In the genomic region with DNA sequence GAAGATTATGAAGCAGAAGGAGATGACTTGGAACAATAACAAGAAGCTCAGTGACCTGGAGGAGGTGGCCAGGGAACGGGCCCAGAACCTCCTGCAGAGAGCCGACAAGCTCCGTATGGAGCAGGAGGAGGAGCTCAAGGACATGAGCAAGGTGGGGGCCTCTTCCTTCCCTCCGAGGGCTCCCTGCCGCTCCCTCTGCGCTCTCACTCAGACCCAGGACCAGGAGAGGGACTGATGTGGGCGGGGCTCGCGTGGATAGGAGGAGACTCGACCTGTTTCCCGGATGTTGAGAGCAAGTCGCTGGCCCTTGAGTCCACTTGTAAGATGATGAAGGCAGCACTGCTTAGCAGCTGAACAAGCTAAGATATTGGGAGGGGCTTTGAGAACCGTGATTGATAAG, we compare ENCODE assay signal across 8 mouse cellular contexts. TPM values are rescaled to one million over a fixed set of nuclear protein-coding genes. Genes with fewer than 3 reads are reported as not detected.
DNase-seq lines count a peak whose midpoint lies in the region; ATAC-seq lines count a peak whose summit lies in the region.

No protein-coding gene starts in this region.

- DNase-seq in adrenal gland, postnatal 14 days: peak; percentile 53
- no peak for DNase-seq in adrenal gland, postnatal 4 days (ENCODE audit: low spot score in 2 of 2)
- DNase-seq in cerebellum, adult 8-10 months: peak; percentile 58
- no peak for DNase-seq in spleen, postnatal 4 days (ENCODE audit: low spot score in 2 of 2)
- no peak for DNase-seq in left cerebral cortex, postnatal 36 days (ENCODE audit: low spot score in 2 of 2)

- H3K9me3 ChIP-seq in heart, embryonic 14.5 days (ENCODE audit: control insufficient read depth, low read length): no peaks in the 10 kb centered on the region
- H3K9me3 ChIP-seq in limb, embryonic 13.5 days: no peaks in the 10 kb centered on the region
- no peaks in the 10 kb centered on the region for H3K9me3 ChIP-seq in neural tube, embryonic 12.5 days

- no peaks in the 10 kb centered on the region for H3K36me3 ChIP-seq in heart, embryonic 14.5 days (ENCODE audit: control insufficient read depth, insufficient read depth, low read length)
- no peaks in the 10 kb centered on the region for H3K36me3 ChIP-seq in limb, embryonic 13.5 days
- H3K36me3 ChIP-seq in neural tube, embryonic 12.5 days: no peaks in the 10 kb centered on the region

- ATAC-seq in heart, embryonic 14.5 days (ENCODE audit: insufficient number of reproducible peaks, insufficient read depth, low FRiP score, low read depth): no peak
- ATAC-seq in limb, embryonic 13.5 days (ENCODE audit: low FRiP score, low read depth): peak; percentile 49; the same call in 1 of the 2 replicates
- no peak for ATAC-seq in neural tube, embryonic 12.5 days (ENCODE audit: low FRiP score, low read depth)

- H3K4me1 ChIP-seq in heart, embryonic 14.5 days (ENCODE audit: control insufficient read depth in 2 of 2, insufficient read depth in 2 of 2, low read length in 2 of 2): peaks cover 12 to 14% of the 10 kb centered on the region in 2 experiments
- peaks cover 35% of the 10 kb centered on the region for H3K4me1 ChIP-seq in limb, embryonic 13.5 days
- H3K4me1 ChIP-seq in neural tube, embryonic 12.5 days: peaks cover 17% of the 10 kb centered on the region

- intact Hi-C loops in left cerebral cortex, postnatal 36 days (cut with DNase I): no loop called here

- peaks cover 21% of the 10 kb centered on the region for H3K27me3 ChIP-seq in heart, embryonic 14.5 days (ENCODE audit: control insufficient read depth, insufficient read depth, low read length)
- H3K27me3 ChIP-seq in limb, embryonic 13.5 days: peaks cover 28% of the 10 kb centered on the region
- peaks cover 6% of the 10 kb centered on the region; the same call in 1 of the 2 replicates for H3K27me3 ChIP-seq in neural tube, embryonic 12.5 days (replicated peaks)

- peak overlapping the region; percentile 9 to 17; a peak in 2 of 4 replicates for H3K4me3 ChIP-seq in heart, embryonic 14.5 days (ENCODE audit: control insufficient read depth in 1 of 2, insufficient read depth in 1 of 2, low read depth in 1 of 2, low read length in 2 of 2)
- peak overlapping the region; percentile 27 for H3K4me3 ChIP-seq in limb, embryonic 13.5 days
- no peak overlapping the region for H3K4me3 ChIP-seq in neural tube, embryonic 12.5 days

- H3K27ac ChIP-seq in heart, embryonic 14.5 days (replicated peaks in 1 of 2; ENCODE audit: control insufficient read depth in 1 of 2, insufficient read depth in 1 of 2, low read depth in 2 of 2, low read length in 2 of 2): no peak overlapping the region
- no peak overlapping the region for H3K27ac ChIP-seq in limb, embryonic 13.5 days
- no peak overlapping the region for H3K27ac ChIP-seq in neural tube, embryonic 12.5 days

- WGBS in heart, embryonic 14.5 days: 3% methylated on average over 13 of the region's 13 CpGs
- WGBS in limb, embryonic 13.5 days: 3% methylated on average over 13 of the region's 13 CpGs
- WGBS in neural tube, embryonic 12.5 days: 6% methylated on average over 13 of the region's 13 CpGs

- H3K9ac ChIP-seq in heart, embryonic 14.5 days (ENCODE audit: low read length): no peak overlapping the region; the same call in 1 of the 2 replicates
- peak overlapping the region; percentile 39; the same call in 1 of the 2 replicates for H3K9ac ChIP-seq in limb, embryonic 13.5 days
- no peak overlapping the region for H3K9ac ChIP-seq in neural tube, embryonic 12.5 days

- H3K4me2 ChIP-seq in heart, embryonic 14.5 days (ENCODE audit: low read length): peak overlapping the region; percentile 56
- H3K4me2 ChIP-seq in limb, embryonic 13.5 days (replicated peaks): peak overlapping the region; percentile 58
- peak overlapping the region; percentile 46 for H3K4me2 ChIP-seq in neural tube, embryonic 12.5 days (replicated peaks)

RNA-seq across cellular contexts. Expression of gene Cfap45, which starts 11.9 kb away (rescaled TPM):
- total RNA-seq in adrenal gland, postnatal 14 days (2021): 0.22 and 1.0 TPM in 2 replicates
- total RNA-seq in adrenal gland, postnatal 4 days (2021): 1 to 10 TPM; 2.0 to 2.1 TPM
- polyA plus RNA-seq in heart, embryonic 14.5 days (2014; fragmentation: Nextera tagmentation; extraction: Ambion mirVana): 2.0 and 2.6 TPM in 2 replicates
- polyA plus RNA-seq in limb, embryonic 13.5 days (2015; fragmentation: Nextera tagmentation; extraction: Ambion mirVana): 1.0 and 1.7 TPM in 2 replicates
- 2.3 and 2.5 TPM in 2 replicates for polyA plus RNA-seq in neural tube, embryonic 12.5 days (2016; fragmentation: Nextera tagmentation; extraction: Ambion mirVana)
- total RNA-seq in left cerebral cortex, postnatal 36 days (2021): 1 to 10 TPM; 3.4 to 4.0 TPM

RNA-seq across cellular contexts. Expression of gene Vsig8, which starts 23.2 kb away (rescaled TPM):
- 0.41 TPM in 1 of 2 replicates, not detected in the other for total RNA-seq in adrenal gland, postnatal 14 days (2021)
- under 1 TPM in 1 of 2 experiments, not detected in 1; 0.17 TPM for total RNA-seq in adrenal gland, postnatal 4 days (2021)
- polyA plus RNA-seq in heart, embryonic 14.5 days (2014; fragmentation: Nextera tagmentation; extraction: Ambion mirVana): 0.22 and 0.23 TPM in 2 replicates
- 0.33 TPM in 1 of 2 replicates, not detected in the other for polyA plus RNA-seq in limb, embryonic 13.5 days (2015; fragmentation: Nextera tagmentation; extraction: Ambion mirVana)
- 0.31 and 0.58 TPM in 2 replicates for polyA plus RNA-seq in neural tube, embryonic 12.5 days (2016; fragmentation: Nextera tagmentation; extraction: Ambion mirVana)
- total RNA-seq in left cerebral cortex, postnatal 36 days (2021): under 1 TPM in 1 of 2 experiments, not detected in 1; 0.47 TPM

RNA-seq across cellular contexts. Expression of gene Tagln2, which starts 32.7 kb away (rescaled TPM):
- total RNA-seq in adrenal gland, postnatal 14 days (2021): 105 and 120 TPM in 2 replicates
- 100 to 1,000 TPM; 143 to 153 TPM for total RNA-seq in adrenal gland, postnatal 4 days (2021)
- 187 and 196 TPM in 2 replicates for polyA plus RNA-seq in heart, embryonic 14.5 days (2014; fragmentation: Nextera tagmentation; extraction: Ambion mirVana)
- 118 and 119 TPM in 2 replicates for polyA plus RNA-seq in limb, embryonic 13.5 days (2015; fragmentation: Nextera tagmentation; extraction: Ambion mirVana)
- polyA plus RNA-seq in neural tube, embryonic 12.5 days (2016; fragmentation: Nextera tagmentation; extraction: Ambion mirVana): 105 and 131 TPM in 2 replicates
- 10 to 100 TPM in 1 of 2 experiments, 1 to 10 TPM in 1; 10.0 to 11.6 TPM for total RNA-seq in left cerebral cortex, postnatal 36 days (2021)

RNA-seq across cellular contexts. Expression of gene Igsf9, which starts 51.0 kb away (rescaled TPM):
- total RNA-seq in adrenal gland, postnatal 14 days (2021): 2.4 and 2.8 TPM in 2 replicates
- total RNA-seq in adrenal gland, postnatal 4 days (2021): 10 to 100 TPM in 1 of 2 experiments, 1 to 10 TPM in 1; 6.0 to 10.6 TPM
- polyA plus RNA-seq in heart, embryonic 14.5 days (2014; fragmentation: Nextera tagmentation; extraction: Ambion mirVana): 2.0 and 5.0 TPM in 2 replicates
- 47.9 and 53.2 TPM in 2 replicates for polyA plus RNA-seq in limb, embryonic 13.5 days (2015; fragmentation: Nextera tagmentation; extraction: Ambion mirVana)
- 83.5 and 84.1 TPM in 2 replicates for polyA plus RNA-seq in neural tube, embryonic 12.5 days (2016; fragmentation: Nextera tagmentation; extraction: Ambion mirVana)
- 10 to 100 TPM in 1 of 2 experiments, 1 to 10 TPM in 1; 8.4 to 11.2 TPM for total RNA-seq in left cerebral cortex, postnatal 36 days (2021)

RNA-seq across cellular contexts. Expression of gene Slamf9, which starts 57.4 kb away (rescaled TPM):
- total RNA-seq in adrenal gland, postnatal 14 days (2021): 1.2 and 1.6 TPM in 2 replicates
- 1 to 10 TPM; 1.1 to 1.2 TPM for total RNA-seq in adrenal gland, postnatal 4 days (2021)
- polyA plus RNA-seq in heart, embryonic 14.5 days (2014; fragmentation: Nextera tagmentation; extraction: Ambion mirVana): 1.5 and 1.6 TPM in 2 replicates
- polyA plus RNA-seq in limb, embryonic 13.5 days (2015; fragmentation: Nextera tagmentation; extraction: Ambion mirVana): 0.25 and 0.63 TPM in 2 replicates
- polyA plus RNA-seq in neural tube, embryonic 12.5 days (2016; fragmentation: Nextera tagmentation; extraction: Ambion mirVana): 0.19 TPM in 1 of 2 replicates, not detected in the other
- under 1 TPM; 0.49 to 0.82 TPM for total RNA-seq in left cerebral cortex, postnatal 36 days (2021)

Comparison
In these comparisons a context has a peak if more than half of its experiments do, and no peak if none do; other contexts are left out.
1. DNase-seq: peak in adrenal gland, postnatal 14 days (single experiment) and cerebellum, adult 8-10 months (single experiment); none in adrenal gland, postnatal 4 days (0 of 2), spleen, postnatal 4 days (0 of 2) and left cerebral cortex, postnatal 36 days (0 of 2).
2. Peak in every context shown above with its lines, with median percentiles within 50 percentile points of each other: H3K4me2 ChIP-seq.